Mouse (Mus musculus): ENCODE data around the gene Neb.
"Not testable (repeated sequence)": the region's sequence is repeated elsewhere in the genome, so short reads cannot be mapped to it uniquely, and the experiment has no call there.

The Neb gene

DNA sequence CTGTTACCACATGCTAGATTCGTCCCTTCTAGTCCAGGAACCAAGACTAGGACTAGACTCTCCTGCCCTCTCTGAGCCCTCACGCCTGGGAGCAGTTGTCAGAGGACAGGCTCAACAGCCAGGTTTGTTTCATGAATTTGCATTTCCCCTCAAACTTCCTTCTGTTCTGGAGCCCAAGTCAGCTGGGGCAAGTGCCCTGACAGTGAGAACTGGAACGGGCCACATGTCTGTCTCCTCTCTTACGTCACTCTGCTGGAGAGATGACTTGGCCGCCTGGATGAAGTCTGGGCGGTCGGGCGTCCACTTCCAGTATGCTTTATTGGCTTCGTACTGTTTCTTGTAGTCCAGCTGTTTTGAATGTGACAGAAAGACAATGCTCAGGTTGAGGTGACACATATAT, 200.5 kb downstream of the Neb start:
- DNase-seq (ENCODE audit: low spot score) = no peak

- DNase-seq (ENCODE audit: low spot score) = no peak
Measured at GRCm38 (mm10) chr2:52177184-52177583, 201.1 kb downstream of the Neb start.

DNA sequence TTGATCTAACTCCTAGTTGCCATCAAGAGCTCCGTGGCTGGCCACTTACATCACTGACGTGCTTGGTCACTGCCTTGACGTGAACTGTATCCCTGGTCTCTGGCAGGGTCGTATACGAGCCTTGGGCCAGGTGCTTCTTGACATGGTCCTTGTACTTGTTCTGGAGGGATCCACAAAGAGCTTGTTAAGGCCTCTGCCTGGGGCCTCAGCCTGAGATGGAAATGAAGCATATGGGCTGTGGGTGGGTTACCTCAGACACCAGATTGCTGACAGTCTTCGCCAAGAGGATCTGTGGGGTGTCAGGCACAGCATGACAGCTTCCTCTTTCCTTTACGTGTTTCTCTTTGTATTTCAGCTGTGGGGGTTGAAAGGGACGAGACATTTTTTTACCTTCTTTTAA, 201.7 kb downstream of the Neb start:
- DNase-seq (ENCODE audit: low spot score) = peak; percentile 37

DNA sequence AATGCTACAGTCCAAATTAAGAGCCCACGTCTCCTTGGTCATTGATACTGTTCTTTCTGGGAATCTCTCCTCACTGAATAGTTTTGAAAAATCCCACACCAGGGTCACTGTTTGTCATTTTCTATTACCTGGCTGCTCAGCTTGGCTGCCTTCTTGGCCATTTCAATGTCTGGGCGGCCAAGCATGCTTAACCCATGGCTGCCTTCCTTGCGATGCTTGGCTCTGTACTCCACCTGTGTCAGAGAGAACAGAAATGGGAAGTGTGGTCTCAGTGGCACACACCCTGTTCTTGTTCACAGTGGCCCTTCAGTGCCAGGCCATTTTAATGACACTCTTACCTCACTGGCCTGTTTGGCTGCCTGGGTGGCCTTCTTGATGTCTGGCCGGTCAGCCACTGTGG, 203.3 kb downstream of the Neb start:
- no peak for DNase-seq (ENCODE audit: low spot score)

DNA sequence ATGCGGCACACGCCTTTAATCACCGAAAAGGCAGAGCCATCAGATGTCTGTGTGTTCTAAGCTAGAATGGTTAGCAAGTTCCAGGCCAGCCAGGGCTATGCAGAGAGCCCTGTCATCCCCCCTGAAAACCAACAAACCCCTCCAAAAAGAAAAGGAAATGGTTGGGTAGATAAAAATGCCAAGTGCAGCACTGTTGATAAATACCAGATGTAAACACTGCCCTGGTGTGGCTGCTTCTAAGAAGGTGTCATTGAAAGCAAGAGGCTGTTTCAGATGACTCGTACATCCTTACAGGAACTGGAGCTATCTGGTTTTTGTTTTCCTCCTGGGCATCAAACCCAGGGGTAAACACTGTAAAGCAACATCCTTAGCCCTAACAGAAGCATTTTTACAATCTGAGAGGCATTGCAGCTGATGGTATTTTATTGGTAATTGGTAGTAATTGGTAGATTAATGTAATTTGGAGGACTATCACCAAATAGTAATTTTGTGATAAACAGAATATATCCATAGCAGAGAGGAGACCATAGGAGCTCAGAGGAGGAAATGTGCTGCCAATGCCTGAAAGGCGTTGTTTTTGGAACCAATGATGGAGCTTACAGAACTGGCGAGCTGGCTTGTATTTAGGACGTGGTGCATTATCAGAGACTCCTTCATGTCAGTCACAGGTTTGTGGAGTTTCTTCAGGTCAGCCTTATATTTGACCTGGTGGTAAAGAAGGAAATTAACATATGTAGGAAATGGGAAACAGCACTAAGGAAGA, 208.8 kb downstream of the Neb start:
- DNase-seq (ENCODE audit: low spot score) = no peak

GRCm38 (mm10) chr2:52153064-52153463, 225.2 kb downstream of the Neb start:
- no peak for DNase-seq (ENCODE audit: low spot score)

- DNase-seq (ENCODE audit: low spot score) = no peak
Measured at GRCm38 (mm10) chr2:52133351-52133750, 244.9 kb downstream of the Neb start.

- DNase-seq (ENCODE audit: low spot score) = not testable (repeated sequence)
Measured at GRCm38 (mm10) chr2:52131370-52131769, 246.9 kb downstream of the Neb start.

- DNase-seq (ENCODE audit: low spot score) = no peak
Measured at GRCm38 (mm10) chr2:52114086-52114485, 264.2 kb downstream of the Neb start.

All from T-cell, adult 2 months (primary cell).